Mouse (Mus musculus): ENCODE data around the gene Foxa2.

Gene Foxa2

GRCm38 (mm10) chr2:148039351-148040235 is 7.2 kb downstream of the Foxa2 start:
- in situ Hi-C loops (cut with MboI): no loop called here

DNA sequence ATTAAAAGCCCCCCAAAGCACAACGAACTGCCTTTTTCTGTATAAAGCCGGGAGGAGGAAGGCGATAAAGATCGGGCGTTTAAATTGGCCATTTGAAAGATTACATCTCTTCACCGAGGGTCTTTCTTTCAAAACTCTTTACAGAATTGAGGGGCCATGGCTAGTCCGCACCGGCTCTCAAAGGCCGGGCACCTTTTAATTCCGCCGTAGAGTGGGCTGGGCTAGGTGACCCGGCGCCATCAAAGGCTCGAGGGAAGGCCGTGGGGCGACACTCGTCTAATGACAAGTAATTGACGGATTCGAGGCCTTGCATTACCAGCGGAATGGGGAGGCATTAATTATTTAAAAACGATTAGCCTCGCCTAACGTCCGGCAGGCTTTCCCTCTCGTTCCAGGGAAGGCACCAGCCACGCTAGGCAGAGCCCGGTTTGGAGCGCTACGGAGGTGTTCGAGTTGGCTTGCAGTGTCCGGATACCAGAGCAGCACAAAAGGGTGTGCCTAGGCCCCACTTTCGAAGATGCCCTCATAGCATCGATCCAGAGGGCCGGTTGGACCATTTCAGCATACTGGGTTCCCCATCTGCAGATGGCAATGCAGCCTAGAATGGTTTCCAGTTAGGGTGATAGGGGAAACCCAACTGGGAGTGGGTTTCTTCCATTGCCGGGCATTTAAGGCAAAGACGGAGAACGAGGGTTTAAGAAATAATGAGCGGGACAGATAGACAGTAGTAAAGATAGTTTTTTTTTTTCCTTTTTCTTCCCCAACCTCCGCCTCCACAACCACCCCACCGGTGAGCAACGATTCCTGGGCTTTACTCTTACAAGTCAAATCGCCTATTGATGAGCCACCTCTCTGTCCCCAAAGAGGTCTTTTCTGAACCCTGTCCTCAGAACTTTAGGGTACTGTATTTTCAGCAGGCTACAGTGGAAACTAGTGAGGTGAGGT is 8.1 kb downstream of the Foxa2 start:
- in situ Hi-C loops (cut with MboI): no loop called here

GRCm38 (mm10) chr2:148036611-148037160 is 10.1 kb downstream of the Foxa2 start:
- in situ Hi-C loops (cut with MboI): no loop called here

DNA sequence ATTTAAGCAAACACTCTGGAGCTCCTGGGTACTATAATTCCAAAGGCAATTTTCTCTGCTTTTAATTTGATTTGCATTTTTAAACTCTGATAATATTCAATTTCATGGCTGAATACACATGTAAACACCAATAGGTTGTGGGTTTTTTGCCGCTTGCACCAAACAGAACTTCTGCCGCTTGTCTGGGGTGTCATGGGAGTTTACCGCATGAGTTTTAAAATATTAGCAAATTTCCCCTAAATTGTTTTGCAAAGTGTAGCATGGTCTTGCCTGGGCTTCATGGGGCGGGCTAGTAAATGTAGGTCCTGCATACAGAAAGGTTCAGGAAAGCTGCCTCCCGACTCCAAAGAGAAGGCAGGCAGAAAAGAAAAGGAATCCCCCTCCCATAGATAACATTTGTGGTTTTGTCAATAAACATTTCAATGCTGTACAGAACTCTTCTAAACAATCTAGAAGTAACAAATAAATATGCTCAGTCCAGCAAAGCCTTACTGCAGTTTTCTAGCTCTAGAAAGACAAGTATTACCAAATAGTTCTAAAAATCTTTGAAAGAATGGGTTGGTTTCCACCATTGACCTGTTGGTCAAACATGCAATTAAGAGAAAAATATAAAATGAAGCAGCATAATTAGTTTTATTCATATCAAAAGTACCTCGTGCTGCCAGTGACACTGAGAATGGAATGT is 15.6 kb downstream of the Foxa2 start:
- in situ Hi-C loops (cut with MboI): no loop called here

- in situ Hi-C loops (cut with MboI): no loop called here
Measured at GRCm38 (mm10) chr2:148030613-148030935, 16.2 kb downstream of the Foxa2 start.

DNA sequence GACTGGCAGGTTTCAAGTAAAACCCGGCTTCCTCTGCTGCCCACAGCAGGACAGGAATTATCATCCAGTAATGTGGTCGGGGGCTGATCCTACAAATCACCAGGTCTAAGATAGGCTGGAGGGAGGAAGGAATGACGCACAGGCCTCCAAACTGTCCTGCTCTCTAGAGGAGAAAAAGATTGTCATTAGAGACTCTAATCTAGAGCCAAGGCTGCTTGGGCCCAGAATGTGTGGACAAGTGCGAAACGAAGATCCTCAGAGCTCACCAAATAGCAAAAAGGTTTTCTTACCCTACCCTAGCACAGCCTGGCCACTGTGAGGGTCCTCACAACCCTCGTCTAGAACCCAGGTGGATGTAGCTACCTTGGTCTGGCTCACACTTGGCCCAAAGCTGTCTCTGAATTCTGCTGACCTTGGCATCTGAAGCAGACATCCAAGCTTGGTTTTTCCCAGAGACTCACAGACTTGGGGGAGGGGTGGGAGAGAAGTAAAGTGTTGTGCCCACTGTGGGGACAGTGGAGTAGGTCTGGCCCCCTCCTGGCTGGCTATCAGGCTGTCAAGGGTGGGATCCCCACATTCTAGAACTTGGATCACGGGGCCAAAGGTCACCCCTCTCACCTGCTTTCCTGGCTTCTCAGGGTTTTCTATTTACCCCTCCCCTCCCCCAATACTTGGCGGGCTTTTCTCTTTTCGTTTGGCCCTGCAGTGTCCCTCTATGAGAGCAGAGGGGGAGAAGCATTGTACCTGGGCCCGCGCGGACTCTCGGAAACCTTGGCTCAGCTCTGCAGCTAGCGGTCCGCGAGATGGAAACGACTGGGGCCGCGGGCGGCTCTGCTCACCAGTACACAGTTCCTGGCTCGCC is 16.8 kb downstream of the Foxa2 start:
- in situ Hi-C loops (cut with MboI): no loop called here

DNA sequence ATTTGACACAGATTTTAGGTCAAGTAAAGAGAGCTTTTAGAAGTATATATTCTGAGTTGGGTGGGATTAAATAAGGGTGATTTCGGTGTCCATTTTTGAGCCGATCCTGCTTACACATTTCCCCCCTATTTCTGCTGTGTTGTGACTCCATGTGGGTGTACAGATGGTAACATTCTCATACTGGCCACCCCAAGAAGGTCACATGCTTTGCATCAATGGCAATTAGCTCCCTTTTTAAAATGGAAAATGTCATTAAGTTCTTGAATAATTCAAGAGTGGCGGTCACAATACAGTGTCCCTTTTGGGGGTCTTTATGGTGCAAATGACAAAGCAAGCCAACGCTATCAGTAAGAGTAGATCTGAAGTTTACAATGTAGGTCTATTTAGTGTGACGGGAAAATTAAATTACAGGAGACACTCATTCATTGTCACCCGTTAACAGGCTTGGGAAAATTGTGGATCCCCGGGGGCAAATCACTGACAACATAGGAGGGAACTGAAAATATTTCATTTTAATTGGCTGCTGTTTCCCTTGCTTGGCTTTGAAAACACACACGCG is 17.6 kb downstream of the Foxa2 start:
- in situ Hi-C loops (cut with MboI): no loop called here

- in situ Hi-C loops (cut with MboI): no loop called here
Measured at GRCm38 (mm10) chr2:148026366-148026765, 20.4 kb downstream of the Foxa2 start.

- in situ Hi-C loops (cut with MboI): no loop called here
Measured at GRCm38 (mm10) chr2:148025481-148025880, 21.3 kb downstream of the Foxa2 start.

DNA sequence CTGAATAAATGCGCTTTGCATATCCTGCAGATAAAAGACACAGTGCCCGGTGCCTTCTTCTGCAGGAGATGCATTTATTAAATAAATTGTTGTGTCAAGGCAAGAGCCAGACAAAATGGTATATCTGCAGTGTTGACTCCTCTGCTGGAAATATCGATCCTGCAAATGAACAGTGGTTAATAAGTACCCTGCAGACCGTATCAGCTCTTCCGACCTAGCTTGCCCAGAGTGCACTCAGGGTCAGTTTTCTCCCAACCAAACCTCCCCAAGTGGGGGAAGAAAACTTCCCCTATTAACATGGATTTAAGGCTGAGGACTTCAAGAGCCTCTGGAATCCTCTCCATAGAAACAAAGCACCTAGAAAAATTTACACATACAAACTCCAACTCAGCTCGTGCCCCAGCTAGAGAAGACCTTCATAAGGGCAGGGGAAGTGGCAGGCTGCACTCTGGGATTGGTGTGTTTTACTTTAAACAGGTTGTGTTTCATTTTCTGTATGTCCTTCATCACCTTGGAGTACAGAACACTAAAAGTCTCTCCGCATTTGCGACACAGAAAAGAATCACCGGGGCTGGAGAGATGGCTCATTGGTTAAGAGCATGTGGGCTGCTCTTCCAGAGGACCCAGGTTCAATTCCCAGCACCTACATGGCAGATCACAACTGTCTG is 22.4 kb downstream of the Foxa2 start:
- in situ Hi-C loops (cut with MboI): no loop called here

DNA sequence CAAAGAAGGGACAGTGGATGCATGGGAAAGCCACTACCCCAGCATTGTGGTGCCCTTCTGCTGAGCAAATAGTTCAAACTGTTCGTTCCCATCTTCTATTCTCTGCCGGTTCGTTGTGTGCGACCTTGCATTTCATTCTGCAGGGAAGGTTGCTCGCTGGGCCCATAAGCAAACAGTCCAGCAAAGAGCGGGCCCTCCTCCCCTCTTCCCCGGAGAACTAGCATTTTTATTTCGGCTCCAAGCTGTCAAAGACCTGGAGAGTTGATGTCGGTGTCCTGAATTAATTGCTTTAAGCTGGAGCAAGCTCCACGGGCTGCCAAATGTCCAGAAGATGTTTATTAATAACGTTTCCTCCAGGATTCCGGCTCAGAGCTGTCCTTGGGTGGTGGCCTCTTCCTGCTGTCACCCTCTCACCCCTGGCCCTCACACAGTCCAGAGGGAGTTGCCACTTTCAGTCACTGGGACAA is 23.4 kb downstream of the Foxa2 start:
- in situ Hi-C loops (cut with MboI): no loop called here

DNA sequence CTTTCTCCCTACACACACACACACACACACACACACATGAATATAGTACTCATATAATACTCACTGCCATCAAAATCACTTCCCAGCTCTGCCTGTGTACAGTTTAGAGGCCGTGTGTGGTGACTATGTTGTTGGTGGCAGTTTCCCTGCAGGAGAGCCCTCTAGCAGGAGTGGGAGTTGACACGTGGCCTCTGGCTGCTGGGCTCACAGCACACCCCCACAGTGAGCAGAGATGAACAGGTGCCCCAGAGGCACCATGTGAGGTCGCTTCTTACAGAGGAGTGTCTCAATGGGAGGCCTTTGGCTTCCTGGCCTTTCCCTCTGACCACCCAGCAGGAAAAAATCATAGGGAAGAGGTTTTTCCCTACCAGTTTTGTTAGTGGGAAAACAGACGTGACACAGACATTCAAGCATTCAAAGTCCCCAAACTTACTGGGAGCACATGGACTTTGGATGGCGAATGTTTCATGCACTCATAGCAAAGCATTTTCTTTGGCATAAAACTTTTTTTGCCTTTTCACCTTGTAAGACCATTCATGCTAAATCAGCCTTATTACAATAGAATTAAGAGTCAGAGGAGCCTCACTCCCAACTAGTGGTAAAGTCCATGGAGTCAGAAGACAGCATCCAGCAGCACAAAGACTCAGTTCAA is 24.7 kb downstream of the Foxa2 start:
- in situ Hi-C loops (cut with MboI): no loop called here

DNA sequence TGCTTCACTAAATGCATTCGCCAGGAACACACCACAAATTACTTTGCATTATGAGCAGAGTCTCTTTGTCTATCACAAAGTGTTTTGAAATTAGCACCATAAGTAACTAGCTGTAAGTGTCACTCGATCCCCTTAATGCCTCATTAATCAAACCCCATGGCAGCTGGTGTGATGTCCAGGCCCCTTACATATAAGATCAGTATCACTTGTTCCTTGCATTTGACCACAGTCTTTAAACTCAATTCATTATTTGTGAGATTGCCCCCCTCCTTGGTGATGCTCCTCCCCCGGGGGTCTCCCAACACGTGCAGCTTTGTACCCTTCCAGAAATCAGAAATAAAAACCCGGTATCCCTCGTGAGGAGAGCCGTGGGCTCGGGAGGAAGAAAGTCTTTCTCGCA is 25.8 kb downstream of the Foxa2 start:
- in situ Hi-C loops (cut with MboI): no loop called here

DNA sequence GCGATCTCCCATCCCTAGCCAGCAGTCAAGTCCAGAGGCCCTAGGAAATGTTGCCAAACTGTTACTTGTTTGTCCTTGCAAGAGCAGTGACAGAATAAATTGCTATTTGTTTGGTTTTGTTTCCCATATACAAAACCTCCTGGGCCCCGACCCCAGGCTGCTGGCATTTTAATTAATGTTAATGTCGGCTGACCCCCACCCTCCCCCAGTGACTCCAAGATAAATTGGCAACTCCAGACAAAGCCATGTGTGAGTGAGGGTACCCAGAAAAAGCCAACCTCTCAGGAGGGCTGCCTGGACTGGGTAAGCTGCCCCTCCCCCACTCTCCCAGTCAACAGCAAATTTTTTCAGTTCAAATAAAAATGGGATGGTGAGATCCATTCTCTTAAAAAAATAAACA is 26.6 kb downstream of the Foxa2 start:
- in situ Hi-C loops (cut with MboI): no loop called here

DNA sequence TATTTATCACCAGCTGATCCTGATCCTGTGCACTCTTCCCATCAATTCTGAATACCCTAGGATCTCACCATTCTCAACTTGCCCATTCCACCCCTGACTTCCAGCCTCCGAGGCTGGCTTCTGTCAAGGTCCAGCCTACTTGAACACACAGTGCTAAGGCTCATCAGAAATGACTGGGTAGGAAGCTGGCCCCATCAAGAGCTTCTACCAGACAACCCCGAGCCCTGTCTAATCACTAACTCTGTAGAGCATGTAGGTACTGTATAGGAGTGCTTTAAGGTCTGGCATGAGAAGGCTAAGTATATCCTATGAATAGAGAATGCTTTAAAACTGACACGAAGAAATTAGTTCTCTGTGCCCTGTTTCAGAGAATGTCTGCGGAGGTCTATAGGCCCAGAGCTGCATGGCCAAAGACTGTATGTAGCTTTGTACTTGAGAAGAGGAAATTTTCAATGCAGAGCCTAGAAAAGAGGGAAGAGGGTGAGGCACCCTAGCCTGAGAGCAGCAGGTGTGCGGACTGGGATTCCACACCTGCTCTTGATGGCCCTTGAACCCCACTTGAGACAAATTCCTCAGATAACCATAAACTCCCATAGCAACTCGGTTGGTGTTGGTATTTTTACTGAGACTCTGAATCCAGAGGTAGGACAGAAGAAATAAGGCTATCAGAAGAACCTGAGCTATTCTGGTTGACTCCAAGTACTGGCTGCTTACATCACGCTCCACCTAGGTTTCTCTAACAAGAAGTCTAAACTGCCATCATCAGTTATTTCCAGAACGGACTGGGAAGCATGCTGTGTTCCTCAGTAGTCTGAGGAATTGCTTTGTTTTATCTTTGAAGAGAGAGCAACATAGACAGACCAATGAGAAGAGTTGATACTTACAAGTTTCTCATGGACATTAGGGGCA is 28.7 kb downstream of the Foxa2 start:
- in situ Hi-C loops (cut with MboI): no loop called here

DNA sequence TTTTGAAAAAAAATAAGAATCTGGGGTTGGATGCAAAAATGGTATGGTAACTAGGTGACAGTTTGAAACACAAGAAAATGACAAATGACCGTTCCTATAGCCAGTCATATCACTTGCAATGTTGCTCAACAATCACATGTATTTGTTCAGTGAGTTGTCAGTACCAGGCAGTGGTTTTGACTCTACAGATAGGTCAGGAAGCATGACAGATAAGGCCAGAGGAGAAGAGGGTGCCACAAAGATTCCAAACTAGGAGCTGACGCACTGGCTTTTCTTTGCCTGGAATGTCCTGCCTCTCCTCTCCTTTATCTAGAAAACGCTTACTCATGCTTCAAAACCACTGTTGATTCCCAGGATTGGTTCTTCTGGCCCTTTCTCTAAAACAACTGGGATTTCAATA is 33.4 kb downstream of the Foxa2 start:
- in situ Hi-C loops (cut with MboI): no loop called here

- in situ Hi-C loops (cut with MboI): no loop called here
Measured at GRCm38 (mm10) chr2:148009049-148009448, 37.7 kb downstream of the Foxa2 start.
